Mouse (Mus musculus) bone marrow, adult 2 months (tissue): ENCODE data around the gene Klhl42.

Experiments
- CTCF ChIP-seq: fragments of 200-500 bp; IDR thresholded peaks from 2 replicates; pipeline ENCODE4 v1.5.1; 2011; ENCODE audit warnings: low read length, control low read depth; ENCODE audit not compliant: control insufficient read depth, insufficient read depth
- POLR2A ChIP-seq: fragments of 200-500 bp; IDR thresholded peaks from 2 replicates; pipeline ENCODE4 v1.6.1; 2011; ENCODE audit warnings: low read depth, mild to moderate bottlenecking, control low read depth, low read length, borderline replicate concordance; ENCODE audit not compliant: control insufficient read depth

- TF ChIP-seq POLR2A (no peak), CTCF (no peak)
These were observed 3.4 kb upstream of the Klhl42 start for GRCm38 (mm10) chr6:147087736-147088135.
